Mouse (Mus musculus) subcutaneous adipose tissue, adult 2 months (tissue): ENCODE measurements around the gene Rtcb. TPM values are rescaled to one million over a fixed set of nuclear protein-coding genes. Genes with fewer than 3 reads are reported as not detected.

Experiments
- polyA plus RNA-seq: library from polyadenylated mRNA; depleted of rRNA; stranded (reverse); fragments of >200 nt; gene quantifications from 2 replicates; pipeline ENCODE4 v1.2.3, GENCODE M21; 2012; ENCODE audit warnings: low replicate concordance; rRNA removed

Rtcb gene
- 67.0 and 98.1 TPM in 2 replicates for polyA plus RNA-seq

GRCm38 (mm10) chr10:85957464-85957950 is at the start of gene Rtcb:
Gene Rtcb, minus strand, starts transcription at chr10:85957823.

GRCm38 (mm10) chr10:85927676-85928445 is 29.8 kb downstream of the Rtcb start, which contains the start of gene Ascl4:
Gene Ascl4, plus strand, starts transcription at chr10:85927681.

GRCm38 (mm10) chr10:85916498-85917309 is 40.9 kb downstream of the Rtcb start, which contains the start of gene Prdm4:
Gene Prdm4, minus strand, starts transcription at chr10:85917142.

Other genes starting within 250 kb of the Rtcb start
- gene Pwp1, start 128.3 kb downstream of the Rtcb start, polyA plus RNA-seq, result 9.8 and 21.2 TPM in 2 replicates
- gene Prdm4, start 40.7 kb downstream of the Rtcb start, polyA plus RNA-seq, result 17.0 and 28.9 TPM in 2 replicates
- 0.19 TPM in 1 of 2 replicates, not detected in the other for gene Ascl4, start 30.1 kb downstream of the Rtcb start, polyA plus RNA-seq
- not detected in 2 replicates for gene Bpifc, start 54.1 kb upstream of the Rtcb start, polyA plus RNA-seq
- 29.3 and 31.0 TPM in 2 replicates for gene Fbxo7, start 64.1 kb upstream of the Rtcb start, polyA plus RNA-seq